Mouse (Mus musculus) CH12.LX (cell line): ENCODE measurements around the gene Shc2.

Experiments used
- CHD2 ChIP-seq: IDR thresholded peaks from 2 replicates; pipeline ENCODE4 v1.6.1; 2011; ENCODE audit warnings: low read length, improper control_type of control experiment
- CTCF ChIP-seq, 2 experiments: IDR thresholded peaks in 1 of 2; conservative IDR thresholded peaks in 1 of 2; 2 replicates each; pipeline ENCODE4 v1.5.1; 2011 to 2012; ENCODE audit warnings: low read depth in 2 of 2, low read length in 2 of 2, improper control_type of control experiment in 1 of 2, inconsistent platforms in 1 of 2, mild to moderate bottlenecking in 1 of 2, moderate library complexity in 1 of 2
- EP300 ChIP-seq: IDR thresholded peaks from 2 replicates; pipeline ENCODE4 v1.6.1; 2011; ENCODE audit warnings: low read length, improper control_type of control experiment
- HCFC1 ChIP-seq: IDR thresholded peaks from 2 replicates; pipeline ENCODE4 v1.6.1; 2012; ENCODE audit warnings: low read depth, mild to moderate bottlenecking, inconsistent platforms, low read length, improper control_type of control experiment
- IRF4 ChIP-seq: IDR thresholded peaks from 2 replicates; pipeline ENCODE4 v1.6.1; 2014; ENCODE audit warnings: low read depth, mild to moderate bottlenecking, inconsistent platforms, low read length, improper control_type of control experiment
- MAX ChIP-seq: IDR thresholded peaks from 2 replicates; pipeline ENCODE4 v1.6.1; 2011; ENCODE audit warnings: low read length, improper control_type of control experiment
- NELFE ChIP-seq: IDR thresholded peaks from 2 replicates; pipeline ENCODE4 v1.6.1; 2011; ENCODE audit warnings: low read depth, low read length, improper control_type of control experiment
- POLR2A ChIP-seq: IDR thresholded peaks from 2 replicates; pipeline ENCODE4 v1.6.1; 2011; ENCODE audit warnings: low read depth, mild to moderate bottlenecking, improper control_type of control experiment, low read length
- UBTF ChIP-seq: IDR thresholded peaks from 2 replicates; pipeline ENCODE4 v1.6.1; 2012; ENCODE audit warnings: low read depth, mild to moderate bottlenecking, inconsistent platforms, low read length, improper control_type of control experiment, moderate library complexity
- ZMIZ1 ChIP-seq: IDR thresholded peaks from 2 replicates; pipeline ENCODE4 v1.6.1; 2012; ENCODE audit warnings: low read depth, mild to moderate bottlenecking, inconsistent platforms, low read length, improper control_type of control experiment

- no peak for TF ChIP-seq MAX
- TF ChIP-seq CTCF (conservative IDR thresholded peaks at IDR 0.05 in 1 of 2, IDR thresholded peaks at IDR 0.05 in 1 of 2; ENCODE audit: low read depth in 2 of 2, low read length in 2 of 2) = no peak
- TF ChIP-seq IRF4 = no peak
- no peak for TF ChIP-seq HCFC1
- no peak for TF ChIP-seq EP300
- no peak for TF ChIP-seq POLR2A
- no peak for TF ChIP-seq NELFE
- no peak for TF ChIP-seq CHD2
- no peak for TF ChIP-seq UBTF
- TF ChIP-seq ZMIZ1 = no peak
Measured at GRCm38 (mm10) chr10:79623950-79624349, 13.8 kb downstream of the Shc2 start.
